Mouse (Mus musculus): Measurements from ENCODE around the gene Opcml.

DNA sequence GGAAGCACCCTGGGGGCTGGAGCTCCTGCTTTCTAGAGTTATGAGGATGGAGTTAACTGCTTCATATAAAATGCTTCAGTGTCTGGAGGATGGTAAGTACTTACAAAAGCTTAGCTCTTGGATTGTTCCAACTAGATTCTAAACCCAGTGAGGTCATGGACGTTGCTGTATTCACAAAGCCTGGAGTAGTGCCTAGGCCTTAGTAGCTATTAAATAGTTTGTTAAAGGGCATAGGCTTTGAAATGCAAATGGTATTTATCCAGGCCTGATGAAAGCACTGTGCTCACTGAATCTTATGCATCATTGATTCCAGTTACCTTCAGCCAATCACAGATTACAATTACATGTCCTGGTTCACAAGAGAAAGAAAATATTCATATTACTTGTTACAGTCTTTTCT lies 421.3 kb downstream of the Opcml start:
- no peak for TF ChIP-seq USF1 (IDR thresholded peaks at IDR 0.05; ENCODE audit: low read depth)
- no peak for TF ChIP-seq MAX (IDR thresholded peaks at IDR 0.05; ENCODE audit: low read depth)
- no peak for TF ChIP-seq POLR2A (IDR thresholded peaks at IDR 0.05; ENCODE audit: insufficient read length, low read depth)
- no peak for TF ChIP-seq POLR2AphosphoS2 (IDR thresholded peaks at IDR 0.05; ENCODE audit: insufficient read length, low read depth)
- TF ChIP-seq MYOD1 (IDR thresholded peaks at IDR 0.05; ENCODE audit: control insufficient read depth in 1 of 3, insufficient read length in 2 of 3, low read depth in 2 of 3): no peak
- TF ChIP-seq TCF3 (IDR thresholded peaks at IDR 0.05; ENCODE audit: insufficient read length, low read depth): no peak
- no peak for TF ChIP-seq TCF12 (IDR thresholded peaks at IDR 0.05; ENCODE audit: insufficient read depth, poor library complexity, severe bottlenecking)
- no peak for TF ChIP-seq E2F4 (IDR thresholded peaks at IDR 0.05; ENCODE audit: insufficient read depth)
- TF ChIP-seq CEBPB (IDR thresholded peaks at IDR 0.05; ENCODE audit: insufficient read depth, poor library complexity, severe bottlenecking): no peak
